In genomic region chr8:105346611-105347427, GRCm38 (mm10) we compare ENCODE assay signal across 9 mouse cellular contexts. TPM values are rescaled to one million over a fixed set of nuclear protein-coding genes. Genes with fewer than 3 reads are reported as not detected.
A peak's percentile ranks its signal among the peaks of the same experiment; 100 is the strongest.
DNase-seq lines count a peak whose midpoint lies in the region; ATAC-seq and TF ChIP-seq lines count a peak whose summit lies in the region.
"Had no signal": no experiment of that assay in that cellular context is flagged by ENCODE, and none has a peak within 500 bp of the region (broad histone marks: within the 10 kb centered on the region; RNA-seq: fewer than 3 reads in every experiment).

No protein-coding gene starts in this region.

- no peaks in the 10 kb centered on the region for H3K36me3 ChIP-seq in ES-Bruce4 (ENCODE audit: control insufficient read depth, insufficient read depth, low read length, poor library complexity, severe bottlenecking)
- no peaks in the 10 kb centered on the region for H3K36me3 ChIP-seq in heart, embryonic 15.5 days

- WGBS in heart, embryonic 15.5 days, result under 1% methylated on average over 34 of the region's 34 CpGs

- H3K4me3 ChIP-seq in ES-Bruce4 (ENCODE audit: low read depth, low read length), result peak overlapping the region; percentile 88
- peak overlapping the region; percentile 88 for H3K4me3 ChIP-seq in heart, embryonic 15.5 days

- peak overlapping the region; percentile 22 for H3K27ac ChIP-seq in ES-Bruce4 (ENCODE audit: insufficient read depth, low read length)
- H3K27ac ChIP-seq in heart, embryonic 15.5 days, result peak overlapping the region; percentile 93

- H3K4me2 ChIP-seq in heart, embryonic 15.5 days, result peak overlapping the region; percentile 97

- peak; percentile 8; the same call in 1 of the 2 replicates for ATAC-seq in erythroblast, adult 5-6 weeks (replicated peaks; ENCODE audit: low FRiP score, poor library complexity, severe bottlenecking)
- ATAC-seq in heart, embryonic 15.5 days (replicated peaks; ENCODE audit: insufficient number of reproducible peaks, insufficient read depth, low FRiP score, low read depth), result peak; percentile 50

- H3K27me3 ChIP-seq in ES-Bruce4 (ENCODE audit: control insufficient read depth, insufficient read depth, low read length, poor library complexity, severe bottlenecking), result 0 out of 2 replicates have a peak, but pooled peaks cover 3% of the 10 kb centered on the region
- H3K27me3 ChIP-seq in heart, embryonic 15.5 days, result no peaks in the 10 kb centered on the region

- TF ChIP-seq POLR2A in ES-Bruce4 (IDR thresholded peaks at IDR 0.05; ENCODE audit: insufficient read depth, low read length), result no peak

- no peaks in the 10 kb centered on the region for H3K9me3 ChIP-seq in ES-Bruce4 (replicated peaks; ENCODE audit: control insufficient read depth, insufficient read depth, low read length, poor library complexity, severe bottlenecking)
- no peaks in the 10 kb centered on the region for H3K9me3 ChIP-seq in heart, embryonic 15.5 days (replicated peaks)

- TF ChIP-seq EP300 in ES-Bruce4 (IDR thresholded peaks at IDR 0.05; ENCODE audit: insufficient read depth, low read depth, low read length), result peak; percentile 70

- H3K9ac ChIP-seq in ES-Bruce4 (ENCODE audit: low read depth, poor library complexity, severe bottlenecking), result peak overlapping the region; percentile 81
- peak overlapping the region; percentile 80 for H3K9ac ChIP-seq in heart, embryonic 15.5 days

- TF ChIP-seq CTCF in ES-Bruce4 (IDR thresholded peaks at IDR 0.05; ENCODE audit: low read depth, low read length), result no peak

- peaks cover 3% of the 10 kb centered on the region for H3K4me1 ChIP-seq in ES-Bruce4 (ENCODE audit: control insufficient read depth, insufficient read depth, low read length)
- peaks cover 62% of the 10 kb centered on the region for H3K4me1 ChIP-seq in heart, embryonic 15.5 days (replicated peaks)

- peak; percentile 70 for DNase-seq in adrenal gland, adult 2 months
- peak; percentile 88 for DNase-seq in kidney, postnatal 14 days
- peak; percentile 85 for DNase-seq in lung, postnatal 25 days (ENCODE audit: low spot score)
- peak; percentile 79 for DNase-seq in skeletal muscle tissue, adult 2 months (ENCODE audit: low read depth, low spot score)
- no peak for DNase-seq in c-Kit-positive CD71-positive TER-119-positive erythroid progenitor cells, embryonic 14.5 days (ENCODE audit: low spot score)

RNA-seq across cellular contexts. Expression of gene Fhod1, which starts 0.9 kb away (rescaled TPM):
- polyA plus RNA-seq in ES-Bruce4 (2011; ENCODE audit: insufficient read depth, insufficient read length, low read depth, missing spikeins), result 13.0 and 15.4 TPM in 2 replicates
- 10 to 100 TPM in 1 of 2 experiments, 1 to 10 TPM in 1; 7.6 to 16.5 TPM for total RNA-seq in adrenal gland, adult 2 months (2021)
- 16.3 and 21.1 TPM in 2 replicates for polyA plus RNA-seq in adrenal gland, adult 2 months (2012; rRNA removed)
- total RNA-seq in erythroblast, adult 5-6 weeks (2015; ENCODE audit: low replicate concordance), result 0.19 and 3.8 TPM in 2 replicates
- total RNA-seq in erythroblast, adult 5-6 weeks (2017; ENCODE audit: low replicate concordance), result 0.56 and 1.0 TPM in 2 replicates
- polyA plus RNA-seq in heart, embryonic 15.5 days (2015; fragmentation: Nextera tagmentation; extraction: Ambion mirVana), result 1.4 and 2.3 TPM in 2 replicates

RNA-seq across cellular contexts. Expression of gene Slc9a5, which starts 1.8 kb away (rescaled TPM):
- 13.7 and 14.7 TPM in 2 replicates for polyA plus RNA-seq in ES-Bruce4 (2011; ENCODE audit: insufficient read depth, insufficient read length, low read depth, missing spikeins)
- under 1 TPM; 0.55 to 0.86 TPM for total RNA-seq in adrenal gland, adult 2 months (2021)
- 3.3 and 4.1 TPM in 2 replicates for polyA plus RNA-seq in adrenal gland, adult 2 months (2012; rRNA removed)
- 1.7 TPM in 1 of 2 replicates, not detected in the other for total RNA-seq in erythroblast, adult 5-6 weeks (2015; ENCODE audit: low replicate concordance)
- not detected in 2 replicates for total RNA-seq in erythroblast, adult 5-6 weeks (2017; ENCODE audit: low replicate concordance)
- 0.94 and 2.0 TPM in 2 replicates for polyA plus RNA-seq in heart, embryonic 15.5 days (2015; fragmentation: Nextera tagmentation; extraction: Ambion mirVana)

RNA-seq across cellular contexts. Expression of gene Tmem208, which starts 20.7 kb away (rescaled TPM):
- polyA plus RNA-seq in ES-Bruce4 (2011; ENCODE audit: insufficient read depth, insufficient read length, low read depth, missing spikeins), result 31.8 and 33.3 TPM in 2 replicates
- 10 to 100 TPM; 53.7 to 71.4 TPM for total RNA-seq in adrenal gland, adult 2 months (2021)
- polyA plus RNA-seq in adrenal gland, adult 2 months (2012; rRNA removed), result 82.8 and 84.1 TPM in 2 replicates
- total RNA-seq in erythroblast, adult 5-6 weeks (2015; ENCODE audit: low replicate concordance), result 51.2 and 56.3 TPM in 2 replicates
- 18.5 and 26.9 TPM in 2 replicates for total RNA-seq in erythroblast, adult 5-6 weeks (2017; ENCODE audit: low replicate concordance)
- 73.0 and 89.2 TPM in 2 replicates for polyA plus RNA-seq in heart, embryonic 15.5 days (2015; fragmentation: Nextera tagmentation; extraction: Ambion mirVana)

RNA-seq across cellular contexts. Expression of gene Lrrc29, which starts 20.7 kb away (rescaled TPM):
- 1.5 and 1.9 TPM in 2 replicates for polyA plus RNA-seq in ES-Bruce4 (2011; ENCODE audit: insufficient read depth, insufficient read length, low read depth, missing spikeins)
- total RNA-seq in adrenal gland, adult 2 months (2021), result 1 to 10 TPM; 4.3 to 4.4 TPM
- polyA plus RNA-seq in adrenal gland, adult 2 months (2012; rRNA removed), result 8.8 and 11.1 TPM in 2 replicates
- 13.4 and 35.9 TPM in 2 replicates for total RNA-seq in erythroblast, adult 5-6 weeks (2015; ENCODE audit: low replicate concordance)
- total RNA-seq in erythroblast, adult 5-6 weeks (2017; ENCODE audit: low replicate concordance), result 26.2 and 28.6 TPM in 2 replicates
- polyA plus RNA-seq in heart, embryonic 15.5 days (2015; fragmentation: Nextera tagmentation; extraction: Ambion mirVana), result 0.62 and 1.0 TPM in 2 replicates

RNA-seq across cellular contexts. Expression of gene Plekhg4, which starts 26.3 kb away (rescaled TPM):
- 2.6 and 3.2 TPM in 2 replicates for polyA plus RNA-seq in ES-Bruce4 (2011; ENCODE audit: insufficient read depth, insufficient read length, low read depth, missing spikeins)
- under 1 TPM; 0.35 to 0.52 TPM for total RNA-seq in adrenal gland, adult 2 months (2021)
- polyA plus RNA-seq in adrenal gland, adult 2 months (2012; rRNA removed), result 0.20 and 0.58 TPM in 2 replicates
- not detected in 2 replicates for total RNA-seq in erythroblast, adult 5-6 weeks (2015; ENCODE audit: low replicate concordance)
- not detected in 2 replicates for total RNA-seq in erythroblast, adult 5-6 weeks (2017; ENCODE audit: low replicate concordance)
- 0.14 and 0.19 TPM in 2 replicates for polyA plus RNA-seq in heart, embryonic 15.5 days (2015; fragmentation: Nextera tagmentation; extraction: Ambion mirVana)
- total RNA-seq: hematopoietic stem cell, adult 5-6 weeks had no signal
